26 mouse cellular contexts compared by ENCODE assay signal in the genomic region with DNA sequence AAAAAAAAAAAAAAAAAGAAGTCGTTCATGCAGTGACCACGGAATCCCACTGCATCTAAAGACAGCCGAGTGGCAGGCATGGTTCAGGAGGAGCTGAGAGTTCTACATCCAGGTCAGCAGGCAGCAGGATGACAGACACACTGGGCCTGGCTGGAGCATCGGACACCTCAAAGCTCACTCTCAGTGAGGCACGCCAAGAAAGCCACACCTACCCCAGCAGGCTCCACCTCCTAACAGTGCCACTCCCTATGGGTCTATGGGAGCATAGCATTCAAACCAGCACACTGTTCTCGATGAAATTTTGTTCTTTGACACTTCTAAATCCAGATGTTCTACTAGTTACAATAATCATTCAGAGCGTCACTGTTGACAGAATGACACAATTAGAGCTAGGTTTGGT. TPM values are rescaled to one million over a fixed set of nuclear protein-coding genes. Genes with fewer than 3 reads are reported as not detected.
DNase-seq lines count a peak whose midpoint lies in the region; ATAC-seq and TF ChIP-seq lines count a peak whose summit lies in the region.
"Had no signal": no experiment of that assay in that cellular context is flagged by ENCODE, and none has a peak within 500 bp of the region (broad histone marks: within the 10 kb centered on the region; RNA-seq: fewer than 3 reads in every experiment).

No protein-coding gene starts in this region.

- no peak for TF ChIP-seq CTCF in thymus, adult 2 months (IDR thresholded peaks at IDR 0.05; ENCODE audit: borderline replicate concordance, control insufficient read depth, extremely low read depth, insufficient read depth, low read length, poor library complexity)

- no peaks in the 10 kb centered on the region for H3K27me3 ChIP-seq in forebrain, embryonic 11.5 days (ENCODE audit: control insufficient read depth, insufficient read depth, low read length)
- H3K27me3 ChIP-seq in forebrain, embryonic 16.5 days (replicated peaks; ENCODE audit: control insufficient read depth, insufficient read depth, low read length): no peaks in the 10 kb centered on the region
- H3K27me3 ChIP-seq in thymus, adult 2 months (ENCODE audit: control insufficient read depth, insufficient read depth, low read length): no peaks in the 10 kb centered on the region
- no peaks in the 10 kb centered on the region for H3K27me3 ChIP-seq in liver, embryonic 13.5 days
- no peaks in the 10 kb centered on the region for H3K27me3 ChIP-seq in midbrain, embryonic 11.5 days (ENCODE audit: control insufficient read depth, insufficient read depth, low read length)
- H3K27me3 ChIP-seq: heart, embryonic 12.5 days; kidney, embryonic 15.5 days; Patski had no signal

- no peak for TF ChIP-seq POLR2A in thymus, adult 2 months (IDR thresholded peaks at IDR 0.05; ENCODE audit: control insufficient read depth, extremely low read depth, insufficient read depth, low read length, poor library complexity)

- DNase-seq in forebrain, embryonic 11.5 days (ENCODE audit: low spot score): peak; percentile 34
- no peak for DNase-seq in thymus, adult 2 months
- no peak for DNase-seq in thymus, postnatal 0 days (ENCODE audit: low spot score)
- DNase-seq in liver, embryonic 13.5 days: no peak
- no peak for DNase-seq in layer of hippocampus, adult 11-12 months (ENCODE audit: low spot score)
- no peak for DNase-seq in midbrain, embryonic 11.5 days (ENCODE audit: low spot score, missing footprints)
- DNase-seq: adrenal gland, adult 8-10 months; cerebellum, adult 11-12 months; cerebellum, postnatal 14 days; gastrocnemius, adult 2 months; heart, postnatal 10 days; kidney, postnatal 36 days; lung, adult 2 months; lung, postnatal 14 days; midbrain, embryonic 14.5 days; right cerebral cortex, postnatal 25 days; spleen, adult 18-20 months had no signal

- ATAC-seq in forebrain, embryonic 11.5 days (replicated peaks; ENCODE audit: low FRiP score): no peak
- no peak for ATAC-seq in forebrain, embryonic 16.5 days
- ATAC-seq in liver, embryonic 13.5 days (ENCODE audit: low read depth): peak; percentile 24; the same call in 1 of the 2 replicates
- ATAC-seq in midbrain, embryonic 11.5 days (ENCODE audit: low FRiP score): no peak
- ATAC-seq: activated CD4-positive, CD25-positive, alpha-beta regulatory T cell, adult 4 months; hindbrain, embryonic 16.5 days; intestine, embryonic 16.5 days; Patski had no signal

- WGBS in forebrain, embryonic 11.5 days: 82% methylated on average over 7 of the region's 7 CpGs
- 77% methylated on average over 7 of the region's 7 CpGs for WGBS in forebrain, embryonic 16.5 days
- 84% methylated on average over 7 of the region's 7 CpGs for WGBS in thymus, adult 2 months
- 56% methylated on average over 7 of the region's 7 CpGs for whole genome bisulfite sequencing in liver, embryonic 13.5 days (ENCODE audit: insufficient replicate concordance)
- WGBS in midbrain, embryonic 11.5 days: 78% methylated on average over 7 of the region's 7 CpGs

- H3K27ac ChIP-seq in forebrain, embryonic 11.5 days (ENCODE audit: low read depth, low read length): no peak overlapping the region
- H3K27ac ChIP-seq in forebrain, embryonic 16.5 days (ENCODE audit: low read length): no peak overlapping the region
- H3K27ac ChIP-seq in thymus, adult 2 months (ENCODE audit: control insufficient read depth, insufficient read depth, low read length): peak overlapping the region; percentile 84
- no peak overlapping the region for H3K27ac ChIP-seq in liver, embryonic 13.5 days
- no peak overlapping the region for H3K27ac ChIP-seq in midbrain, embryonic 11.5 days (ENCODE audit: low read depth, low read length)
- H3K27ac ChIP-seq: forebrain, embryonic 10.5 days; gastrocnemius, adult 2 months; hindbrain, embryonic 10.5 days; kidney, embryonic 15.5 days had no signal

- no peaks in the 10 kb centered on the region; the same call in 1 of the 2 replicates for H3K9me3 ChIP-seq in forebrain, embryonic 11.5 days (ENCODE audit: control insufficient read depth, low read length)
- no peaks in the 10 kb centered on the region for H3K9me3 ChIP-seq in forebrain, embryonic 16.5 days (ENCODE audit: control insufficient read depth, low read length)
- no peaks in the 10 kb centered on the region; the same call in 1 of the 2 replicates for H3K9me3 ChIP-seq in liver, embryonic 13.5 days (replicated peaks)
- H3K9me3 ChIP-seq in midbrain, embryonic 11.5 days (ENCODE audit: control insufficient read depth, low read length): no peaks in the 10 kb centered on the region
- H3K9me3 ChIP-seq: forebrain, embryonic 10.5 days; hindbrain, embryonic 10.5 days had no signal

- H3K36me3 ChIP-seq in forebrain, embryonic 11.5 days (ENCODE audit: control insufficient read depth, insufficient read depth, low read length): no peaks in the 10 kb centered on the region
- no peaks in the 10 kb centered on the region for H3K36me3 ChIP-seq in forebrain, embryonic 16.5 days (ENCODE audit: control insufficient read depth, insufficient read depth)
- H3K36me3 ChIP-seq in thymus, adult 2 months (ENCODE audit: control insufficient read depth, insufficient read depth, low read length): no peaks in the 10 kb centered on the region
- no peaks in the 10 kb centered on the region for H3K36me3 ChIP-seq in liver, embryonic 13.5 days
- no peaks in the 10 kb centered on the region for H3K36me3 ChIP-seq in midbrain, embryonic 11.5 days (ENCODE audit: control insufficient read depth, insufficient read depth, low read length)
- H3K36me3 ChIP-seq: forebrain, embryonic 10.5 days; heart, embryonic 12.5 days; hindbrain, embryonic 10.5 days; kidney, embryonic 15.5 days had no signal

- no peak overlapping the region for H3K9ac ChIP-seq in forebrain, embryonic 11.5 days (ENCODE audit: low read length)
- no peak overlapping the region for H3K9ac ChIP-seq in forebrain, embryonic 16.5 days (replicated peaks; ENCODE audit: low read depth, low read length)
- H3K9ac ChIP-seq in liver, embryonic 13.5 days: no peak overlapping the region
- H3K9ac ChIP-seq in midbrain, embryonic 11.5 days (ENCODE audit: low read length): no peak overlapping the region
- H3K9ac ChIP-seq: heart, embryonic 12.5 days; kidney, embryonic 15.5 days had no signal

- no peaks in the 10 kb centered on the region for H3K4me1 ChIP-seq in forebrain, embryonic 11.5 days (replicated peaks; ENCODE audit: control insufficient read depth, insufficient read depth, low read length)
- peaks cover 4% of the 10 kb centered on the region; the same call in 1 of the 2 replicates for H3K4me1 ChIP-seq in forebrain, embryonic 16.5 days (replicated peaks; ENCODE audit: control insufficient read depth, insufficient read depth, low read length)
- peaks cover 22% of the 10 kb centered on the region for H3K4me1 ChIP-seq in thymus, adult 2 months (replicated peaks; ENCODE audit: control insufficient read depth, insufficient read depth, low read length)
- H3K4me1 ChIP-seq in liver, embryonic 13.5 days (replicated peaks): peaks cover 11% of the 10 kb centered on the region
- 0 out of 2 replicates have a peak, but pooled peaks cover 2% of the 10 kb centered on the region for H3K4me1 ChIP-seq in midbrain, embryonic 11.5 days (ENCODE audit: control insufficient read depth, insufficient read depth, low read length)

- no peak overlapping the region for H3K4me2 ChIP-seq in forebrain, embryonic 11.5 days (ENCODE audit: low read depth, low read length, severe bottlenecking)
- no peak overlapping the region for H3K4me2 ChIP-seq in forebrain, embryonic 16.5 days (ENCODE audit: low read length)
- H3K4me2 ChIP-seq in liver, embryonic 13.5 days: no peak overlapping the region
- no peak overlapping the region for H3K4me2 ChIP-seq in midbrain, embryonic 11.5 days
- H3K4me2 ChIP-seq: heart, embryonic 12.5 days; kidney, embryonic 15.5 days had no signal

- no peak overlapping the region for H3K4me3 ChIP-seq in forebrain, embryonic 11.5 days (ENCODE audit: low read depth, low read length)
- H3K4me3 ChIP-seq in forebrain, embryonic 16.5 days (replicated peaks; ENCODE audit: low read length): no peak overlapping the region
- H3K4me3 ChIP-seq in thymus, adult 2 months (ENCODE audit: control insufficient read depth, insufficient read depth, low read length): no peak overlapping the region
- H3K4me3 ChIP-seq in liver, embryonic 13.5 days (replicated peaks): no peak overlapping the region
- no peak overlapping the region for H3K4me3 ChIP-seq in midbrain, embryonic 11.5 days (ENCODE audit: low read depth, low read length)
- H3K4me3 ChIP-seq: forebrain, embryonic 10.5 days; gastrocnemius, adult 2 months; heart, embryonic 12.5 days; hindbrain, embryonic 10.5 days; kidney, embryonic 15.5 days had no signal

RNA-seq across cellular contexts. Expression of a gene that starts 5.2 kb away (rescaled TPM):
- 101 and 104 TPM in 2 replicates for polyA plus RNA-seq in forebrain, embryonic 11.5 days (2014; fragmentation: Nextera tagmentation; extraction: Ambion mirVana)
- polyA plus RNA-seq in forebrain, embryonic 16.5 days (2015; fragmentation: Nextera tagmentation; extraction: Ambion mirVana): 57.9 and 65.5 TPM in 2 replicates
- polyA plus RNA-seq in thymus, adult 2 months (2012; rRNA removed): 21.4 and 26.1 TPM in 2 replicates
- 73.7 and 81.7 TPM in 2 replicates for polyA plus RNA-seq in thymus, postnatal 0 days (2015; fragmentation: Nextera tagmentation; extraction: Ambion mirVana)
- polyA plus RNA-seq in liver, embryonic 13.5 days (2015; fragmentation: Nextera tagmentation; extraction: Ambion mirVana): 54.8 and 67.3 TPM in 2 replicates
- 95.1 and 99.0 TPM in 2 replicates for polyA plus RNA-seq in midbrain, embryonic 11.5 days (2014; fragmentation: Nextera tagmentation; extraction: Ambion mirVana)

RNA-seq across cellular contexts. Expression of a gene that starts 48.2 kb away (rescaled TPM):
- 150 and 156 TPM in 2 replicates for polyA plus RNA-seq in forebrain, embryonic 11.5 days (2014; fragmentation: Nextera tagmentation; extraction: Ambion mirVana)
- polyA plus RNA-seq in forebrain, embryonic 16.5 days (2015; fragmentation: Nextera tagmentation; extraction: Ambion mirVana): 145 and 155 TPM in 2 replicates
- 59.8 and 60.9 TPM in 2 replicates for polyA plus RNA-seq in thymus, adult 2 months (2012; rRNA removed)
- polyA plus RNA-seq in thymus, postnatal 0 days (2015; fragmentation: Nextera tagmentation; extraction: Ambion mirVana): 234 and 261 TPM in 2 replicates
- 132 and 152 TPM in 2 replicates for polyA plus RNA-seq in liver, embryonic 13.5 days (2015; fragmentation: Nextera tagmentation; extraction: Ambion mirVana)
- polyA plus RNA-seq in midbrain, embryonic 11.5 days (2014; fragmentation: Nextera tagmentation; extraction: Ambion mirVana): 172 and 178 TPM in 2 replicates

RNA-seq across cellular contexts. Expression of a gene that starts 51.5 kb away (rescaled TPM):
- 21.9 and 22.2 TPM in 2 replicates for polyA plus RNA-seq in forebrain, embryonic 11.5 days (2014; fragmentation: Nextera tagmentation; extraction: Ambion mirVana)
- 29.0 and 31.8 TPM in 2 replicates for polyA plus RNA-seq in forebrain, embryonic 16.5 days (2015; fragmentation: Nextera tagmentation; extraction: Ambion mirVana)
- 13.8 and 19.1 TPM in 2 replicates for polyA plus RNA-seq in thymus, adult 2 months (2012; rRNA removed)
- 8.1 and 8.4 TPM in 2 replicates for polyA plus RNA-seq in thymus, postnatal 0 days (2015; fragmentation: Nextera tagmentation; extraction: Ambion mirVana)
- 2.7 and 3.2 TPM in 2 replicates for polyA plus RNA-seq in liver, embryonic 13.5 days (2015; fragmentation: Nextera tagmentation; extraction: Ambion mirVana)
- 21.4 TPM in 2 replicates for polyA plus RNA-seq in midbrain, embryonic 11.5 days (2014; fragmentation: Nextera tagmentation; extraction: Ambion mirVana)
